Mouse (Mus musculus) frontal cortex, postnatal 25 days (tissue): ENCODE measurements around the gene Spag17.
"Not testable (repeated sequence)": the region's sequence is repeated elsewhere in the genome, so short reads cannot be mapped to it uniquely, and the experiment has no call there.

Experiments used
- DNase-seq, 2 experiments: peaks; one replicate each; pipeline ENCODE4 v3.0.0; 2022; ENCODE audit warnings: low spot score in 2 of 2

The Spag17 gene

GRCm38 (mm10) chr3:99885187-99885811, at the start of gene Spag17:
Spag17 (plus strand) TSS chr3:99885406.
- no peak for DNase-seq

- no peak for DNase-seq
Observed at GRCm38 (mm10) chr3:99842333-99842732, 42.9 kb upstream of the Spag17 start.

GRCm38 (mm10) chr3:99842808-99843207, 42.4 kb upstream of the Spag17 start:
- DNase-seq, result no peak

GRCm38 (mm10) chr3:99843233-99843632, 42.0 kb upstream of the Spag17 start:
- DNase-seq, result no peak

GRCm38 (mm10) chr3:99850926-99851325, 34.3 kb upstream of the Spag17 start:
- no peak for DNase-seq

GRCm38 (mm10) chr3:99854595-99854994, 30.6 kb upstream of the Spag17 start:
- no peak for DNase-seq

- no peak for DNase-seq
Observed at GRCm38 (mm10) chr3:99858922-99859321, 26.3 kb upstream of the Spag17 start.

GRCm38 (mm10) chr3:99864706-99865105, 20.5 kb upstream of the Spag17 start:
- DNase-seq, result no peak

- DNase-seq, result no peak
Observed at GRCm38 (mm10) chr3:99875137-99875536, 10.1 kb upstream of the Spag17 start.

GRCm38 (mm10) chr3:99881498-99881897, 3.7 kb upstream of the Spag17 start:
- no peak for DNase-seq

- DNase-seq, result no peak
Observed at GRCm38 (mm10) chr3:99883988-99884564, 1.1 kb upstream of the Spag17 start.

GRCm38 (mm10) chr3:99894741-99895140, 9.5 kb downstream of the Spag17 start:
- not testable (repeated sequence) for DNase-seq

GRCm38 (mm10) chr3:99913809-99914439, 28.7 kb downstream of the Spag17 start:
- no peak for DNase-seq

- no peak for DNase-seq
Observed at GRCm38 (mm10) chr3:99922944-99923343, 37.7 kb downstream of the Spag17 start.

- DNase-seq, result no peak
Observed at GRCm38 (mm10) chr3:99930920-99931620, 45.9 kb downstream of the Spag17 start.

GRCm38 (mm10) chr3:99936159-99936558, 51.0 kb downstream of the Spag17 start:
- DNase-seq, result no peak

GRCm38 (mm10) chr3:99938611-99939286, 53.5 kb downstream of the Spag17 start:
- peak; percentile 33 to 41 for DNase-seq

- no peak for DNase-seq
Observed at GRCm38 (mm10) chr3:99945171-99945570, 60.0 kb downstream of the Spag17 start.

- no peak for DNase-seq
Observed at GRCm38 (mm10) chr3:99954039-99954602, 68.9 kb downstream of the Spag17 start.

GRCm38 (mm10) chr3:99956517-99956916, 71.3 kb downstream of the Spag17 start:
- DNase-seq, result no peak

GRCm38 (mm10) chr3:99959805-99960485, 74.7 kb downstream of the Spag17 start:
- DNase-seq, result no peak
